Mouse (Mus musculus) monocyte, adult 2 months (primary cell): ENCODE results near the gene Pet117.

Experiments used
- DNase-seq, 2 experiments: peaks; one replicate each; pipeline ENCODE4 v3.0.0; 2022; ENCODE audit warnings: low spot score in 2 of 2, low read depth in 1 of 2

Pet117 gene

GRCm38 (mm10) chr2:144381741-144382140, 12.9 kb downstream of the Pet117 start:
- no peak for DNase-seq

GRCm38 (mm10) chr2:144382624-144383138, 13.9 kb downstream of the Pet117 start:
- no peak for DNase-seq

GRCm38 (mm10) chr2:144386296-144386695, 17.5 kb downstream of the Pet117 start:
- no peak for DNase-seq

GRCm38 (mm10) chr2:144388416-144388815, 19.6 kb downstream of the Pet117 start:
- DNase-seq: no peak

- DNase-seq: no peak
These were observed 30.7 kb downstream of the Pet117 start for GRCm38 (mm10) chr2:144399531-144399930.

GRCm38 (mm10) chr2:144400659-144401058, 31.9 kb downstream of the Pet117 start:
- no peak for DNase-seq

GRCm38 (mm10) chr2:144409037-144409436, 40.2 kb downstream of the Pet117 start:
- no peak for DNase-seq

- no peak for DNase-seq
These were observed 41.8 kb downstream of the Pet117 start for GRCm38 (mm10) chr2:144410603-144411002.

GRCm38 (mm10) chr2:144414646-144415045, 45.9 kb downstream of the Pet117 start:
- DNase-seq: no peak

- no peak for DNase-seq
These were observed 48.1 kb downstream of the Pet117 start for GRCm38 (mm10) chr2:144416859-144417258.

- no peak for DNase-seq
These were observed 49.3 kb downstream of the Pet117 start for GRCm38 (mm10) chr2:144418062-144418461.

GRCm38 (mm10) chr2:144422094-144422675, 53.4 kb downstream of the Pet117 start:
- no peak for DNase-seq
